Mouse (Mus musculus): ENCODE results near the gene Tmem164.
"Not testable (repeated sequence)": the region's sequence is repeated elsewhere in the genome, so short reads cannot be mapped to it uniquely, and the experiment has no call there.

Tmem164 gene

GRCm38 (mm10) chrX:142681056-142681615 lies at the start of gene Tmem164:
Tmem164 (plus strand) TSS chrX:142681406.
- peak in 1 of 2 experiments; percentile 33 for DNase-seq (ENCODE audit: low read depth in 1 of 2, low spot score in 2 of 2)

GRCm38 (mm10) chrX:142632990-142633389 lies 48.2 kb upstream of the Tmem164 start:
- DNase-seq (ENCODE audit: low read depth in 1 of 2, low spot score in 2 of 2) = not testable (repeated sequence)

- DNase-seq (ENCODE audit: low read depth in 1 of 2, low spot score in 2 of 2) = no peak
These were observed 34.0 kb upstream of the Tmem164 start for GRCm38 (mm10) chrX:142647202-142647601.

GRCm38 (mm10) chrX:142650117-142650764 lies 31.0 kb upstream of the Tmem164 start:
- no peak for DNase-seq (ENCODE audit: low read depth in 1 of 2, low spot score in 2 of 2)

GRCm38 (mm10) chrX:142664704-142665422 lies 16.3 kb upstream of the Tmem164 start:
- no peak for DNase-seq (ENCODE audit: low read depth in 1 of 2, low spot score in 2 of 2)

GRCm38 (mm10) chrX:142665423-142665805 lies 15.8 kb upstream of the Tmem164 start:
- DNase-seq (ENCODE audit: low read depth in 1 of 2, low spot score in 2 of 2) = no peak

- DNase-seq (ENCODE audit: low read depth in 1 of 2, low spot score in 2 of 2) = no peak
These were observed 11.7 kb upstream of the Tmem164 start for GRCm38 (mm10) chrX:142669312-142670091.

GRCm38 (mm10) chrX:142670121-142670520 lies 11.1 kb upstream of the Tmem164 start:
- DNase-seq (ENCODE audit: low read depth in 1 of 2, low spot score in 2 of 2) = no peak

GRCm38 (mm10) chrX:142671141-142671540 lies 10.1 kb upstream of the Tmem164 start:
- DNase-seq (ENCODE audit: low read depth in 1 of 2, low spot score in 2 of 2) = no peak

GRCm38 (mm10) chrX:142672701-142673100 lies 8.5 kb upstream of the Tmem164 start:
- no peak for DNase-seq (ENCODE audit: low read depth in 1 of 2, low spot score in 2 of 2)

- DNase-seq (ENCODE audit: low read depth in 1 of 2, low spot score in 2 of 2) = no peak
These were observed 4.0 kb upstream of the Tmem164 start for GRCm38 (mm10) chrX:142677193-142677592.

GRCm38 (mm10) chrX:142678499-142679474 lies 2.4 kb upstream of the Tmem164 start:
- no peak for DNase-seq (ENCODE audit: low read depth in 1 of 2, low spot score in 2 of 2)

- DNase-seq (ENCODE audit: low read depth in 1 of 2, low spot score in 2 of 2) = no peak
These were observed 1.5 kb upstream of the Tmem164 start for GRCm38 (mm10) chrX:142679502-142680250.

GRCm38 (mm10) chrX:142680391-142681055 lies 683 bp upstream of the Tmem164 start:
- DNase-seq (ENCODE audit: low read depth in 1 of 2, low spot score in 2 of 2) = no peak

- no peak for DNase-seq (ENCODE audit: low read depth in 1 of 2, low spot score in 2 of 2)
These were observed 473 bp downstream of the Tmem164 start for GRCm38 (mm10) chrX:142681616-142682141.

GRCm38 (mm10) chrX:142682176-142682820 lies 1.1 kb downstream of the Tmem164 start:
- DNase-seq (ENCODE audit: low read depth in 1 of 2, low spot score in 2 of 2) = peak in 1 of 2 experiments; percentile 22

- DNase-seq (ENCODE audit: low read depth in 1 of 2, low spot score in 2 of 2) = peak in 1 of 2 experiments; percentile 10
These were observed 1.8 kb downstream of the Tmem164 start for GRCm38 (mm10) chrX:142682990-142683389.

- DNase-seq (ENCODE audit: low read depth in 1 of 2, low spot score in 2 of 2) = no peak
These were observed 3.5 kb downstream of the Tmem164 start for GRCm38 (mm10) chrX:142684674-142685073.
